Mouse (Mus musculus) liver, adult 2 months (tissue): ENCODE data around the gene Six6. TPM values are rescaled to one million over a fixed set of nuclear protein-coding genes. Genes with fewer than 3 reads are reported as not detected.

Experiments
- DNase-seq: peaks from one replicate; pipeline ENCODE4 v3.0.0-alpha.2; 2011; ENCODE audit warnings: low read depth, low spot score; ENCODE audit errors: extremely low read depth
- H3K27ac ChIP-seq: fragments of 200-500 bp; replicated peaks from 2 replicates; pipeline ENCODE4 v1.5.1; 2012; ENCODE audit warnings: low read depth, mild to moderate bottlenecking, control low read depth, inconsistent platforms, low read length; ENCODE audit not compliant: insufficient read depth
- H3K27me3 ChIP-seq: fragments of 200-500 bp; 2 replicates; pipeline ENCODE4 v1.6.1; 2012; ENCODE audit warnings: mild to moderate bottlenecking, moderate library complexity, low read length, inconsistent platforms; ENCODE audit not compliant: control insufficient read depth, insufficient read depth
- H3K36me3 ChIP-seq: fragments of 200-500 bp; 2 replicates; pipeline ENCODE4 v1.6.1; 2012; ENCODE audit warnings: low read length, inconsistent platforms; ENCODE audit not compliant: control insufficient read depth, insufficient read depth
- H3K4me1 ChIP-seq: fragments of 200-500 bp; 2 replicates; pipeline ENCODE4 v1.6.1; 2011; ENCODE audit warnings: low read length; ENCODE audit not compliant: control insufficient read depth, insufficient read depth
- H3K4me3 ChIP-seq: fragments of 200-500 bp; 2 replicates; pipeline ENCODE4 v1.5.1; 2011; ENCODE audit warnings: low read depth, mild to moderate bottlenecking, control low read depth, low read length, moderate library complexity; ENCODE audit not compliant: insufficient read depth
- H3K79me2 ChIP-seq: fragments of 200-500 bp; 2 replicates; pipeline ENCODE4 v1.6.1; 2012; ENCODE audit warnings: inconsistent platforms, mild to moderate bottlenecking, low read length, moderate library complexity; ENCODE audit not compliant: control insufficient read depth, insufficient read depth
- H3K9ac ChIP-seq: fragments of 200-500 bp; 2 replicates; pipeline ENCODE4 v1.6.1; 2012; ENCODE audit warnings: low read depth, mild to moderate bottlenecking, control low read depth, inconsistent platforms, low read length
- CTCF ChIP-seq: fragments of 200-500 bp; IDR thresholded peaks from 2 replicates; pipeline ENCODE4 v1.5.1; 2011; ENCODE audit warnings: low read depth, low read length, control low read depth
- POLR2A ChIP-seq: fragments of 200-500 bp; IDR thresholded peaks from 2 replicates; pipeline ENCODE4 v1.6.1; 2011; ENCODE audit warnings: low read length, control low read depth; ENCODE audit not compliant: insufficient read depth; ENCODE audit errors: extremely low read depth
- WGBS: fragments of 180-500 bp; shearing (Covaris S2); methylation state at CpG from one replicate; pipeline ENCODE4 v1.1.7; 2018; 5-methylcytosine and 5-hydroxymethylcytosine counted together
- polyA plus RNA-seq: library from polyadenylated mRNA; depleted of rRNA; stranded (reverse); fragments of >200 nt; gene quantifications from 2 replicates; pipeline ENCODE4 v1.2.3, GENCODE M21; 2012
- total RNA-seq: library from RNA; depleted of rRNA; stranded (reverse); fragments of >200 nt; gene quantifications from 2 replicates; pipeline ENCODE4 v1.2.3, GENCODE M21; 2014

Six6 gene
- total and polyA plus RNA-seq, 2 experiments = not detected

- Histone ChIP-seq H3K9ac (no peak overlapping the region), H3K27me3 (peaks cover 28% of the 10 kb centered on the region), H3K36me3 (no peaks in the 10 kb centered on the region), H3K4me3 (no peak overlapping the region), H3K27ac (no peak overlapping the region), H3K79me2 (no peaks in the 10 kb centered on the region), H3K4me1 (no peaks in the 10 kb centered on the region)
- TF ChIP-seq POLR2A (no peak), CTCF (no peak)
- WGBS = 5% methylated on average over 14 of the region's 14 CpGs
- DNase-seq = peak; percentile 79
Measured at GRCm38 (mm10) chr12:72938600-72939490, 847 bp upstream of the Six6 start.

- H3K79me2 ChIP-seq = no peaks in the 10 kb centered on the region
- H3K4me3 ChIP-seq = no peak within 1 kb of the TSS
- H3K9ac ChIP-seq = no peak within 1 kb of the TSS
- no peak for DNase-seq
- H3K36me3 ChIP-seq = no peaks in the 10 kb centered on the region
- no peaks in the 10 kb centered on the region for H3K4me1 ChIP-seq
- H3K27ac ChIP-seq = no peak within 1 kb of the TSS
- peaks cover 28% of the 10 kb centered on the region for H3K27me3 ChIP-seq
- WGBS = 6% methylated on average over 39 of the region's 39 CpGs
- no peak for TF ChIP-seq POLR2A
- no peak for TF ChIP-seq CTCF
Measured at GRCm38 (mm10) chr12:72940071-72940821, 554 bp downstream of the Six6 start, which contains the start of gene 4930447C04Rik. 4930447C04Rik (minus strand) TSS chr12:72940774.

- no peak overlapping the region for H3K4me3 ChIP-seq
- peaks cover 31% of the 10 kb centered on the region for H3K27me3 ChIP-seq
- no peak overlapping the region for H3K27ac ChIP-seq
- H3K4me1 ChIP-seq = no peaks in the 10 kb centered on the region
- TF ChIP-seq POLR2A = no peak
- no peak for TF ChIP-seq CTCF
- no peak for DNase-seq
- H3K36me3 ChIP-seq = no peaks in the 10 kb centered on the region
- 9% methylated on average over 11 of the region's 11 CpGs for WGBS
- no peak overlapping the region for H3K9ac ChIP-seq
- H3K79me2 ChIP-seq = no peaks in the 10 kb centered on the region
Measured at GRCm38 (mm10) chr12:72940822-72941397, 1.2 kb downstream of the Six6 start.

- H3K36me3 ChIP-seq = no peaks in the 10 kb centered on the region
Measured at GRCm38 (mm10) chr12:72941398-72942051, 1.8 kb downstream of the Six6 start.

GRCm38 (mm10) chr12:72942171-72942570 lies 2.5 kb downstream of the Six6 start:
- WGBS = 39% methylated on average over 6 of the region's 6 CpGs
- Histone ChIP-seq H3K4me1 (no peaks in the 10 kb centered on the region), H3K36me3 (no peaks in the 10 kb centered on the region), H3K27ac (no peak overlapping the region), H3K4me3 (no peak overlapping the region), H3K79me2 (no peaks in the 10 kb centered on the region), H3K9ac (no peak overlapping the region), H3K27me3 (peaks cover 30% of the 10 kb centered on the region)
- DNase-seq = no peak
- TF ChIP-seq POLR2A (no peak), CTCF (no peak)

More at GRCm38 (mm10) chr12:72941398-72942051, 1.8 kb downstream of the Six6 start:
- Histone ChIP-seq H3K4me3 (no peak overlapping the region), H3K4me1 (no peaks in the 10 kb centered on the region), H3K27me3 (peaks cover 28% of the 10 kb centered on the region), H3K79me2 (no peaks in the 10 kb centered on the region), H3K9ac (no peak overlapping the region), H3K27ac (no peak overlapping the region)
- 3% methylated on average over 32 of the region's 32 CpGs for WGBS
- no peak for DNase-seq
- TF ChIP-seq CTCF = no peak
- TF ChIP-seq POLR2A = no peak
